Mouse (Mus musculus) ES-E14 (cell line): Measurements from ENCODE around the gene Tchh. TPM values are rescaled to one million over a fixed set of nuclear protein-coding genes. Genes with fewer than 3 reads are reported as not detected.
A peak's percentile ranks its signal among the peaks of the same experiment; 100 is the strongest.
"Not testable (repeated sequence)": the region's sequence is repeated elsewhere in the genome, so short reads cannot be mapped to it uniquely, and the experiment has no call there.

Experiments
- DNase-seq: peaks from one replicate; pipeline ENCODE4 v3.0.0-alpha.2; 2013; ENCODE audit warnings: low read depth, low spot score
- H3K27ac ChIP-seq: 2 replicates; pipeline ENCODE4 v1.5.1; 2012; ENCODE audit warnings: low read depth, mild to moderate bottlenecking, low read length, moderate library complexity, mixed read lengths; ENCODE audit not compliant: poor library complexity, insufficient read depth, severe bottlenecking
- H3K36me3 ChIP-seq: 2 replicates; pipeline ENCODE4 v1.6.1; 2012; ENCODE audit warnings: mild to moderate bottlenecking, low read length, moderate library complexity, mixed read lengths; ENCODE audit not compliant: control insufficient read depth, poor library complexity, insufficient read depth, severe bottlenecking
- H3K4me1 ChIP-seq, 2 experiments: fragments of 150-350 bp in 1 of 2; sonication (generic) in 1 of 2; 2 replicates each; pipeline ENCODE4 v1.6.1; 2012; ENCODE audit warnings: low read length in 2 of 2, mild to moderate bottlenecking in 1 of 2, mixed read lengths in 1 of 2; ENCODE audit not compliant: control insufficient read depth in 2 of 2, insufficient read depth in 2 of 2, poor library complexity in 1 of 2
- H3K4me3 ChIP-seq, 2 experiments: fragments of 150-350 bp in 1 of 2; sonication (generic) in 1 of 2; 2 replicates each; pipeline ENCODE4 v1.5.1; 2012; ENCODE audit warnings: low read length in 2 of 2, low read depth in 1 of 2, mild to moderate bottlenecking in 1 of 2, mixed read lengths in 1 of 2; ENCODE audit not compliant: insufficient read depth in 1 of 2, poor library complexity in 1 of 2, severe bottlenecking in 1 of 2
- H3K9ac ChIP-seq: 2 replicates; pipeline ENCODE4 v1.6.1; 2012; ENCODE audit warnings: low read depth, mild to moderate bottlenecking, low read length, mixed read lengths; ENCODE audit not compliant: poor library complexity, insufficient read depth, severe bottlenecking
- H3K9me3 ChIP-seq: fragments of 150-350 bp; sonication (generic); 2 replicates; pipeline ENCODE4 v1.6.1; 2012; ENCODE audit warnings: low read depth, mild to moderate bottlenecking, low read length; ENCODE audit not compliant: control insufficient read depth, insufficient read depth
- CHD2 ChIP-seq: IDR thresholded peaks from 2 replicates; pipeline ENCODE4 v1.6.1; 2014; ENCODE audit warnings: mild to moderate bottlenecking, low read depth, low read length, inconsistent platforms
- HCFC1 ChIP-seq: IDR thresholded peaks from 2 replicates; pipeline ENCODE4 v1.6.1; 2012; ENCODE audit warnings: low read length, inconsistent platforms, borderline replicate concordance; ENCODE audit not compliant: insufficient read depth
- MAFK ChIP-seq: IDR thresholded peaks from 2 replicates; pipeline ENCODE4 v1.6.1; 2014; ENCODE audit warnings: mild to moderate bottlenecking, low read depth, low read length, inconsistent platforms; ENCODE audit not compliant: insufficient read depth
- ZC3H11A ChIP-seq: IDR thresholded peaks from 2 replicates; pipeline ENCODE4 v1.6.1; 2012; ENCODE audit warnings: low read depth, mild to moderate bottlenecking, inconsistent platforms, low read length, borderline replicate concordance
- ZNF384 ChIP-seq: IDR thresholded peaks from 2 replicates; pipeline ENCODE4 v1.6.1; 2012; ENCODE audit warnings: low read depth, low read length, inconsistent platforms
- in situ Hi-C, 2 experiments: fragments of 600-800 bp; cut with MboI; formaldehyde crosslinking; loops; one replicate each; pipeline ENCODE4 v1.15.1; 2025; ENCODE audit warnings: low sequenced_read_pairs in 2 of 2, inconsistent platforms in 1 of 2; ENCODE audit not compliant: unreplicated experiment in 2 of 2
- total RNA-seq: library from RNA; depleted of rRNA; stranded (reverse); fragments of 300-350 nt; gene quantifications from 2 replicates; pipeline ENCODE4 v1.2.3, GENCODE M21; 2012

The Tchh gene
- total RNA-seq, 1 experiment = 1.3 TPM

DNA sequence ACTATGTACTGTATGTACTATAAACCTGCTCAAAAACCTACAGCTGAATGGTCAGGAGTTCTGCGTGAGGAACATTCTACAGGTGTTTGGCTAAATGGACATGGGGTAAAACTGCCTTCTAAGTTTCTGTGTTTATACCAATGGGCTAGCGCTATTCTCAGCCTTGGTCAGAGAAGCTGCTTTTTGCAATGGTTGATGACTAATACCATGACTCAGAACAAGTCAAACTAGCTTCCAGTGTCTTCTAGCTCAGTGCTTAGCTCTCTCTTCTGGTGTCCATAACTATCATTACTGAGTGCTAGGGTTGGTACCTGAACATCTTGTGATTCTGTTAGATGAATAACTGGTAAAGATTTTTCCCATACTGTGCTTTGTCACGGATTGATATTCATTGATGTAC, 43.5 kb downstream of the Tchh start:
- Histone ChIP-seq H3K36me3 (no peaks in the 10 kb centered on the region), H3K4me3 (no peak overlapping the region), H3K9ac (no peak overlapping the region), H3K27ac (no peak overlapping the region), H3K9me3 (no peaks in the 10 kb centered on the region), H3K4me1 (no peaks in the 10 kb centered on the region)
- in situ Hi-C loops = loop anchor here in 1 of 2 experiments (25.0 kb wide), 1 partner anchor 373 kb away; no protein-coding TSS in a partner anchor
- TF ChIP-seq MAFK (no peak), ZC3H11A (no peak), HCFC1 (no peak), CHD2 (no peak), ZNF384 (no peak)
- no peak for DNase-seq

GRCm38 (mm10) chr3:93488541-93488940, 46.4 kb downstream of the Tchh start:
- in situ Hi-C loops = loop anchor here in 1 of 2 experiments (25.0 kb wide), 1 partner anchor 376 kb away; no protein-coding TSS in a partner anchor
- no peak overlapping the region for H3K27ac ChIP-seq
- no peak for DNase-seq
- H3K9me3 ChIP-seq = no peaks in the 10 kb centered on the region
- no peak overlapping the region for H3K9ac ChIP-seq
- no peak for TF ChIP-seq ZNF384
- TF ChIP-seq ZC3H11A = no peak
- TF ChIP-seq HCFC1 = no peak
- no peak for TF ChIP-seq CHD2
- no peak for TF ChIP-seq MAFK
- no peaks in the 10 kb centered on the region for H3K36me3 ChIP-seq
- H3K4me1 ChIP-seq = no peaks in the 10 kb centered on the region
- no peak overlapping the region for H3K4me3 ChIP-seq

DNA sequence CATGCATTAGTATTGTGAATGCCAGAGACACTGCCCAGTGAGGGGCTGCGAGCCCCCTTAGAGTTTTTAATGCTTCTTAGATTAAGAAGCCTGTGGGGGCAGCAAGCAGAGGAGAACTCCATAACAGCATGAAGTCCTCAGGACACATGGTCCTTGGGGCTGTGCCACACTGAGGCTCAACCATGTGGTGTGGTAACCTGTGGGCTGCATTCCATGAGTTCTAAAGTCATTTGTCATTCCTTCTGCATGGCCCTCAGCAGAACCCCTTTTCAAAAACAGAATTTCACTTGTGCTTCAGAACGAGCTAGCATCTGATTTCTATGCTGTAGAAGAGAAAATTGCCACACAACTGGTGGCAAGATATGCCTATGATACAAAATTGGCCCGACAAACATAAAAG, 50.0 kb downstream of the Tchh start:
- no peak overlapping the region for H3K27ac ChIP-seq
- no peak for TF ChIP-seq CHD2
- no peak for TF ChIP-seq ZNF384
- TF ChIP-seq MAFK = no peak
- TF ChIP-seq HCFC1 = no peak
- no peak for TF ChIP-seq ZC3H11A
- H3K9me3 ChIP-seq = no peaks in the 10 kb centered on the region
- no peaks in the 10 kb centered on the region for H3K36me3 ChIP-seq
- in situ Hi-C loops = loop anchor here (5.0 to 25.0 kb wide), 4 partner anchors 127 to 380 kb away; no protein-coding TSS in a partner anchor
- DNase-seq = no peak
- no peak overlapping the region for H3K9ac ChIP-seq
- H3K4me3 ChIP-seq = no peak overlapping the region
- no peaks in the 10 kb centered on the region for H3K4me1 ChIP-seq

DNA sequence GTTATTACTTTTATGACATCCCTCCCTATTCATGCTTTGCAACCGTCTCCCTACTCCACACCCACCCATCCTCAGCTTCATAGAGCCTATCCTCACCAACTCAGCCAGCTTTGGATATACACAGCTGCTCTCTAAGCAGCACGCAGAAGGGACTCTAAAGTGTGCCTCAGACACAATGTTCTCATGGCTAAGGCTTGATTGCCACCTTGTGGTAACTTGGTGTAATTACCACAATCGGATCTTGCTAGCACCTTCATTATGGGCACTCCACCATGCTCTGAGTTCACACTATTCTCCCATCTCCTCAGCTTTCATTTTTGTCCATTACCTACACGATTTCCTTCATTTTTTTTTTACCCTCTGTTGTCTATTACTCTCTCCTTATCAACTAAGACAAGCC, 51.9 kb downstream of the Tchh start:
- in situ Hi-C loops = loop anchor here (5.0 to 25.0 kb wide), 4 partner anchors 129 to 382 kb away; no protein-coding TSS in a partner anchor
- Histone ChIP-seq H3K4me1 (no peaks in the 10 kb centered on the region), H3K9me3 (no peaks in the 10 kb centered on the region), H3K4me3 (no peak overlapping the region), H3K36me3 (no peaks in the 10 kb centered on the region), H3K27ac (no peak overlapping the region), H3K9ac (no peak overlapping the region)
- TF ChIP-seq ZNF384 (no peak), ZC3H11A (peak; percentile 80), MAFK (no peak)
- peak; percentile 70 for DNase-seq

DNA sequence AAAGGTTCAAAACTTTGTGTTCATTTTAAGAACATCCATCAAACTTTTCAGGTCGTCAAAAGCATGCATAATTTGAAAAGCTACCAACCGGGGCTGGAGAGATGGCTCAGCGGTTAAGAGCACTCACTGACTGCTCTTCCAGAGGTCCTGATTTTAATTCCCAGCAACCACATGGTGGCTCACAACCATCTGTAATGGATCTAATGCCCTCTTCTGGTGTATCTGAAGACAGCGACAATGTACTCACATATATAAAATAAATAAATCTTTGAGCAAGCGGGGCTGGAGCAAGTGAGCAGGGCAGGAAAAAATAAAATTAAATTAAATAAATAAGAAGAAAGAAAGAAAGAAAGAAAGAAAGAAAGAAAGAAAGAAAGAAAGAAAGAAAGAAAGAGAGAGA, 52.6 kb downstream of the Tchh start:
- in situ Hi-C loops = loop anchor here (5.0 to 25.0 kb wide), 4 partner anchors 130 to 382 kb away; no protein-coding TSS in a partner anchor
- not testable (repeated sequence) for H3K4me3 ChIP-seq, H3K27ac ChIP-seq, H3K9ac ChIP-seq, H3K4me1 ChIP-seq, DNase-seq, H3K9me3 ChIP-seq, H3K36me3 ChIP-seq
